Mouse (Mus musculus): ENCODE measurements around the gene Akap8l. TPM values are rescaled to one million over a fixed set of nuclear protein-coding genes. Genes with fewer than 3 reads are reported as not detected.
A peak's percentile ranks its signal among the peaks of the same experiment; 100 is the strongest.

Gene Akap8l
- polyA plus RNA-seq, 1 experiment from 2014 or later, result 81.4 TPM

DNA sequence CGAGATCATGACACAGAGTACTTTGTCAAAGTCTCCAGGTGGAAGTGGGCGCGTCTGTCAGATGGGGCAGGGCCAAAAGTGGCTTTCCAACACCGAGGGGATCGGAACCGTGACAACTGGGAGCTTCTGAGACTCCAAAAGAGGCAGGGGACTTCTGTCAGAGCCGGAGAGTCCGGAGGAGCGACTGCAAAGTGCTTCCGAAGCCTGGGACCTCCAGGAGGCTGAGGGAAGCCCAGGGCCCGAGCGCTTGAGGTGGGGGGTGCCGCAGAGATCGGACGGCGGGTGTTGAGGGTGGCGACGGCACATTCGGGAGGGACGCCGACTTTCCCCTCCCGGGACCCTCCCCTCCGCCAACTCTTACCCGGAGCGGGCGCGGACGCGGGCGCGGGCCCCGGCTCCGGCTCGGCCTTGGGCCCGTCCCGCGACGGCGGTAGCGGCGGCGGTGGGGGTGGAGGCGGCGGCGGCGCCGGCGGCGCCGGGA lies 13.5 kb upstream of the Akap8l start:
- Histone ChIP-seq H3K4me2 (ENCODE audit: low read depth, low read length, severe bottlenecking) (peak overlapping the region; percentile 69), H3K9me3 (ENCODE audit: control insufficient read depth, low read length) (no peaks in the 10 kb centered on the region), H3K27me3 (ENCODE audit: control insufficient read depth, insufficient read depth, low read length) (no peaks in the 10 kb centered on the region), H3K4me1 (replicated peaks; ENCODE audit: control insufficient read depth, insufficient read depth, low read length) (peaks cover 7% of the 10 kb centered on the region), H3K4me3 (ENCODE audit: low read depth, low read length) (peak overlapping the region; percentile 86), H3K36me3 (ENCODE audit: control insufficient read depth, insufficient read depth, low read length) (peaks cover 17% of the 10 kb centered on the region), H3K9ac (ENCODE audit: low read length) (peak overlapping the region; percentile 97), H3K27ac (ENCODE audit: low read depth, low read length) (peak overlapping the region; percentile 42; the same call in 1 of the 2 replicates)
- DNase-seq (ENCODE audit: low spot score) (peak; percentile 67), ATAC-seq (replicated peaks; ENCODE audit: low FRiP score) (peak; percentile 65)
- 0% methylated on average over 31 of the region's 50 CpGs for WGBS

GRCm38 (mm10) chr17:32362686-32363085 lies 12.3 kb upstream of the Akap8l start:
- Histone ChIP-seq H3K4me1 (replicated peaks; ENCODE audit: control insufficient read depth, insufficient read depth, low read length) (peaks cover 7% of the 10 kb centered on the region), H3K9me3 (ENCODE audit: control insufficient read depth, low read length) (no peaks in the 10 kb centered on the region), H3K27ac (ENCODE audit: low read depth, low read length) (no peak overlapping the region), H3K4me2 (ENCODE audit: low read depth, low read length, severe bottlenecking) (peak overlapping the region; percentile 69), H3K27me3 (ENCODE audit: control insufficient read depth, insufficient read depth, low read length) (no peaks in the 10 kb centered on the region), H3K9ac (ENCODE audit: low read length) (peak overlapping the region; percentile 97; the same call in 1 of the 2 replicates), H3K4me3 (ENCODE audit: low read depth, low read length) (0 out of 2 replicates have a peak overlapping the region, but pooled peaks have one; percentile 86), H3K36me3 (ENCODE audit: control insufficient read depth, insufficient read depth, low read length) (peaks cover 26% of the 10 kb centered on the region)
- ATAC-seq (replicated peaks; ENCODE audit: low FRiP score) (no peak), DNase-seq (ENCODE audit: low spot score) (no peak)
- 91% methylated on average over 4 of the region's 4 CpGs for WGBS

DNA sequence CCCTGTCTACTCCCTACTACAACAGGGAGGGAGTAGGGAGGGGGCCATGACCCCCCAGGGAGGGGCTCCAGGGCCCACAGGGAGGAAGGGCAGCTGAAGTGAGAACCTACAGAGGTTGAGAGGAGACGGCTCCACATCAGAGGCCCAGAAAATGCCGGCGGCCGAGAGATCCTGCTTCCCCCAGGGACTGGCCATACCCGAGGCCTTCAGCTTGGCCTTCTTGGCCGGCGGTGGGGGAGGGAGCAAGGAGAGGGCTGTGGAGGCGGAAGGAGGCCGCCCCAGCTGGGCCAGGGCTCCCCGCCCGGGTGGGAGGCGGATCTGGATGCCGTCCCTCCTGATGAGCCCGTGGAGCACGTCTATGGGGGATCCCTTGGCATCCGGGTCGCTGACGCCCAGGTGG lies 9.5 kb upstream of the Akap8l start:
- Histone ChIP-seq H3K27ac (ENCODE audit: low read depth, low read length) (no peak overlapping the region), H3K27me3 (ENCODE audit: control insufficient read depth, insufficient read depth, low read length) (no peaks in the 10 kb centered on the region), H3K4me2 (ENCODE audit: low read depth, low read length, severe bottlenecking) (no peak overlapping the region), H3K36me3 (ENCODE audit: control insufficient read depth, insufficient read depth, low read length) (peaks cover 46% of the 10 kb centered on the region), H3K9ac (ENCODE audit: low read length) (no peak overlapping the region), H3K9me3 (ENCODE audit: control insufficient read depth, low read length) (no peaks in the 10 kb centered on the region), H3K4me3 (ENCODE audit: low read depth, low read length) (no peak overlapping the region), H3K4me1 (replicated peaks; ENCODE audit: control insufficient read depth, insufficient read depth, low read length) (peaks cover 7% of the 10 kb centered on the region)
- DNase-seq (ENCODE audit: low spot score) (no peak), ATAC-seq (replicated peaks; ENCODE audit: low FRiP score) (no peak)
- WGBS, result 92% methylated on average over 16 of the region's 18 CpGs

GRCm38 (mm10) chr17:32358943-32359340 lies 8.5 kb upstream of the Akap8l start:
- WGBS, result 94% methylated on average over 6 of the region's 6 CpGs
- H3K9me3 ChIP-seq (ENCODE audit: control insufficient read depth, low read length), result no peaks in the 10 kb centered on the region
- ATAC-seq (replicated peaks; ENCODE audit: low FRiP score) (no peak), DNase-seq (ENCODE audit: low spot score) (no peak)
- no peak overlapping the region for H3K27ac ChIP-seq (ENCODE audit: low read depth, low read length)
- no peak overlapping the region for H3K4me3 ChIP-seq (ENCODE audit: low read depth, low read length)
- H3K4me2 ChIP-seq (ENCODE audit: low read depth, low read length, severe bottlenecking), result no peak overlapping the region
- H3K27me3 ChIP-seq (ENCODE audit: control insufficient read depth, insufficient read depth, low read length), result no peaks in the 10 kb centered on the region
- H3K4me1 ChIP-seq (replicated peaks; ENCODE audit: control insufficient read depth, insufficient read depth, low read length), result peaks cover 7% of the 10 kb centered on the region
- H3K9ac ChIP-seq (ENCODE audit: low read length), result no peak overlapping the region
- peaks cover 49% of the 10 kb centered on the region for H3K36me3 ChIP-seq (ENCODE audit: control insufficient read depth, insufficient read depth, low read length)

DNA sequence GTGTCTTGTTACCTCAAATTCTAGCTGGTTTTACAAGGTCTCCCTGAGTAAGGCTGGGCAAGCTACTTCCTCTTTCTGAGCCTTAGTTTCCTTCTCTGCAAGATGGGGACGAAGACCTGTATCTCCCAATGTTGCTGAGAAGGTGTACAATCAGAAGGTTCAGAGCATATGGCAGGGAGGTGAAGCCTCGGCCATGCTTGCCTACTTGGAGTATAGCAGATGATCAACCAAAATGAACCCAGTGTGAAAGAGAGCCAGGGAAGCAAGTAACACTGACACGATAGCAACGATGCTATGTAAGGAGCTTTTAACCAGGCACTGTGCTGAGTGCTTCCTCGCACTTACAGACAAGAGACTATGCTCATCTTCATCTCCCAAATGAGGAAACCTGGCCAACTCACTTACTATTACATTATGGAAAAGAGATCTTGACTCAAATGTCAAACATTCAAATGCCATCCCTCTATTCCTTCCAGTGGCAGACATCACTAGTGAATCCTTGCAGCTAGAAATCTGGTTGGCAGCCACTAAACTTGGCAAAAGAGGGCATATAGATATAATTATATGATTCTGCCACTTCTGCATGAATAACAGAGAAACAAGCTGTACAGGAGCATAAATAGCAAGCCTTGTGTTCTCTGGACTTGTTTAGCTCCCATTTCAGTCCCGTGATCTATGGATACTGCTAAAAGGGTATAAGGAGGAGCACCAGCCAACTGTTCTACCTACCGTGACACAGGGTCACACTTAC lies 8.0 kb upstream of the Akap8l start:
- Histone ChIP-seq H3K4me3 (ENCODE audit: low read depth, low read length) (no peak overlapping the region), H3K9me3 (ENCODE audit: control insufficient read depth, low read length) (no peaks in the 10 kb centered on the region), H3K36me3 (ENCODE audit: control insufficient read depth, insufficient read depth, low read length) (peaks cover 49% of the 10 kb centered on the region), H3K9ac (ENCODE audit: low read length) (no peak overlapping the region), H3K4me1 (replicated peaks; ENCODE audit: control insufficient read depth, insufficient read depth, low read length) (peaks cover 7% of the 10 kb centered on the region), H3K27ac (ENCODE audit: low read depth, low read length) (no peak overlapping the region), H3K27me3 (ENCODE audit: control insufficient read depth, insufficient read depth, low read length) (no peaks in the 10 kb centered on the region), H3K4me2 (ENCODE audit: low read depth, low read length, severe bottlenecking) (no peak overlapping the region)
- ATAC-seq (replicated peaks; ENCODE audit: low FRiP score) (no peak), DNase-seq (ENCODE audit: low spot score) (no peak)
- WGBS, result 94% methylated on average over 7 of the region's 7 CpGs

DNA sequence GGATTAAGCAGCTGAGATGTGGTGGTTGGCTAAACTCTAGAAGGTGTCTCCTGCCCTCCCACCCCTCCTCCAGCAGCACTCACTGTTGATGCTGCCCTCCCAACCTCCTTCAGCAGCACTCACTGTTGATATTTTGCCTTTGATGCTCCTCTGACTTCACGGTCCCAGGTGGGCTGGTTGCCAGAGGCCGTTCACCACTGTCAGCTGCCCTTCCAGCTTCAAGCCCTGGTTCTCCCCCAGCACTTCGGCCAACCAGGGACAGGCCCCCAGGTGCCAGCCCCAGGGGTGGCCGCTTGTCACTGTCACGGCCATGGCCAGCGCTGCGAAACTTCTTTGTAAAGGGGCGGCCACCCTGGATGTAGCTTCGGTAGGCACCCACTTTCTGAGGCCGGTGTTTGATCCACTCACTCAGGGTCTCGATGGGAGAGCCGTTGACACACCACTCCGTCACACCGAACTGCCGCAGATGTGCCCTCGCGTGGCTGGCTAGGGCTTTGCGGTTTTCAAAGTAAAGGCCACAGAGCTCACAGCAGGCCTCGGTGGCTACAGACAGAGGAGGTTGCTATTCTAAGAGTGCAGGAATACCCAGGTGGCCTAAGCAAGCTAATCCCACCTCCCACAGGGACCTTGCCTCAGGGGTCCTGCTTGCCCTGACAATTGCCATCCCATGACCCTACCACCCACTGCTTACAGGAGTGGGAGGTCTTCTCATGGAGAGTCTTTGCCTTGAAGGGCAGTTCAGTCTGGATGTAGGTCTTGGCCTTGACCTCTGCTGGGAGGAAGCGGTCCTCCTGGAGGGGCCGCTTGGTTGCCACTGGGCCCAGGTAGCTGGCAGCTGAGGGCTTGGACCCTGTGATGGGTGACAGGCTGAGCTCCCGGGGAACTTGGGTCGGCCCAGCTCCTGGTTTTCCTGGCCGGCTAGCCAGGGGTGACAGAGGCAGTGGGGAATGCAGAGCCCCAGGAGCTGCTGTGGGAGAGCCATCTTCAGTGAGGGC lies 6.7 kb upstream of the Akap8l start:
- DNase-seq (ENCODE audit: low spot score) (no peak), ATAC-seq (replicated peaks; ENCODE audit: low FRiP score) (no peak)
- Histone ChIP-seq H3K36me3 (ENCODE audit: control insufficient read depth, insufficient read depth, low read length) (peaks cover 48% of the 10 kb centered on the region), H3K4me1 (replicated peaks; ENCODE audit: control insufficient read depth, insufficient read depth, low read length) (no peaks in the 10 kb centered on the region), H3K4me2 (ENCODE audit: low read depth, low read length, severe bottlenecking) (no peak overlapping the region), H3K9me3 (ENCODE audit: control insufficient read depth, low read length) (no peaks in the 10 kb centered on the region), H3K9ac (ENCODE audit: low read length) (no peak overlapping the region), H3K27ac (ENCODE audit: low read depth, low read length) (no peak overlapping the region), H3K4me3 (ENCODE audit: low read depth, low read length) (no peak overlapping the region), H3K27me3 (ENCODE audit: control insufficient read depth, insufficient read depth, low read length) (no peaks in the 10 kb centered on the region)
- 87% methylated on average over 24 of the region's 24 CpGs for WGBS

GRCm38 (mm10) chr17:32356281-32356680 lies 5.9 kb upstream of the Akap8l start:
- Histone ChIP-seq H3K4me2 (ENCODE audit: low read depth, low read length, severe bottlenecking) (no peak overlapping the region), H3K27ac (ENCODE audit: low read depth, low read length) (no peak overlapping the region), H3K9ac (ENCODE audit: low read length) (no peak overlapping the region), H3K36me3 (ENCODE audit: control insufficient read depth, insufficient read depth, low read length) (peaks cover 45% of the 10 kb centered on the region), H3K4me3 (ENCODE audit: low read depth, low read length) (no peak overlapping the region), H3K9me3 (ENCODE audit: control insufficient read depth, low read length) (no peaks in the 10 kb centered on the region), H3K27me3 (ENCODE audit: control insufficient read depth, insufficient read depth, low read length) (no peaks in the 10 kb centered on the region), H3K4me1 (replicated peaks; ENCODE audit: control insufficient read depth, insufficient read depth, low read length) (no peaks in the 10 kb centered on the region)
- ATAC-seq (replicated peaks; ENCODE audit: low FRiP score) (no peak), DNase-seq (ENCODE audit: low spot score) (no peak)
- 87% methylated on average over 9 of the region's 9 CpGs for WGBS

GRCm38 (mm10) chr17:32355031-32355430 lies 4.6 kb upstream of the Akap8l start:
- Histone ChIP-seq H3K27me3 (ENCODE audit: control insufficient read depth, insufficient read depth, low read length) (no peaks in the 10 kb centered on the region), H3K36me3 (ENCODE audit: control insufficient read depth, insufficient read depth, low read length) (peaks cover 41% of the 10 kb centered on the region), H3K4me2 (ENCODE audit: low read depth, low read length, severe bottlenecking) (no peak overlapping the region), H3K9me3 (ENCODE audit: control insufficient read depth, low read length) (no peaks in the 10 kb centered on the region), H3K9ac (ENCODE audit: low read length) (no peak overlapping the region), H3K27ac (ENCODE audit: low read depth, low read length) (no peak overlapping the region), H3K4me1 (replicated peaks; ENCODE audit: control insufficient read depth, insufficient read depth, low read length) (no peaks in the 10 kb centered on the region; the same call in 1 of the 2 replicates), H3K4me3 (ENCODE audit: low read depth, low read length) (no peak overlapping the region)
- DNase-seq (ENCODE audit: low spot score) (no peak), ATAC-seq (replicated peaks; ENCODE audit: low FRiP score) (no peak)
- 92% methylated on average over 6 of the region's 6 CpGs for WGBS
